Mouse (Mus musculus) left cerebral cortex, postnatal 10 days (tissue): ENCODE measurements at regions not wholly inside any gene's neighbourhood (a gene's known extent, or its start where the extent isn't known, plus 50 kb on each side); places are given as distances from the start of the nearest gene placed in this dataset.
A peak's percentile ranks its signal among the peaks of the same experiment; 100 is the strongest.
"Not testable (repeated sequence)": the region's sequence is repeated elsewhere in the genome, so short reads cannot be mapped to it uniquely, and the experiment has no call there.

Source experiments
- DNase-seq, 2 experiments: peaks; one replicate each; pipeline ENCODE4 v3.0.0; 2021 to 2022; ENCODE audit warnings: low spot score in 2 of 2, mixed read lengths in 1 of 2; ENCODE audit errors: extremely low spot score in 1 of 2
- intact Hi-C: fragments of 180-260 bp; cut with DNase I; formaldehyde crosslinking; loops from one replicate; pipeline ENCODE4 v1.15.1; 2025

- intact Hi-C loops = no loop called here
- no peak for DNase-seq
Measured at GRCm38 (mm10) chr4:153187959-153188503, 294.6 kb downstream of the Ajap1 start.

GRCm38 (mm10) chr4:153177496-153177895, 305.1 kb downstream of the Ajap1 start:
- no peak for DNase-seq
- intact Hi-C loops = loop anchor here (5.0 kb wide), 1 partner anchor 305 kb away; the partner anchor contains the start of gene Ajap1

DNA sequence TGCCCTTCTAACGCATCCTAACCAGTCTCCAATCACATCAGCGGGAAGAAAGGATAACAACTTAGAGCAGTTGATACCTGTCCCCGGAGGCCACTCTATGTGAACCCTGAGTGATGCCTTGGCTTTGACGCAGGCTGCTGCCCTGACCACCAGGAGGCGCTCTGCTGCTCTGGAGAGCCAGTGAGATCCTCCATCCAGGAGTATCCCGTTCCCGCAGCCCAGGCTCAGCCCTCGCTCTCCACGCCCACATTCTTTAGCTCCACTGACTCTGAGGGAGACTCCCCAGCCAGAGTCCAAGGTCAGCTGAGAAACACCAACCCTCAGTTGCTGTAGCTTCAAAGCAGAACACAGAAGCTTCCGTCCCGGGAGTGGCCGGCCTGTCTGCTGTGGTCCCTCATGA, 307.0 kb downstream of the Ajap1 start:
- intact Hi-C loops = loop anchor here (5.0 kb wide), 1 partner anchor 307 kb away; the partner anchor contains the start of gene Ajap1
- DNase-seq = peak in 1 of 2 experiments; percentile 78

DNA sequence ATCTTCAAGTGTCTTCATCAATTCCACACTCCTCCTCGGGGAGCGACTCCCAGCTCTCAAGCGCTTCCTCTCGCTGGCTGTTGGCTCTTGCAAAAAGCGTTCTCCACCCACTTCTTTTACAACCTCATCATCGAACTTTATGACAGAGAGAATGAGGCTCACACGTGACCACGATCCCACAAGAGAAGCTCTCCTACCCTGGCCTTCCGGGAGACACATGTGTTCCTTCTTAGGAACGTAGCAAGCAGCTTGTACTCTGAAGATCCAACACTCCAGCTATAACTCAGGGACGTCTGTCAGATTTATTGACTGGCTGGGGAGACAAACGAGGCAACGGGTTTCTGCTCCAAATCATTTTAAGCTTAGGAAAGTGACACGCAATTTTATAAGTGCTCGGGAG, 307.5 kb downstream of the Ajap1 start:
- no peak for DNase-seq
- intact Hi-C loops = loop anchor here (5.0 kb wide), 1 partner anchor 307 kb away; the partner anchor contains the start of gene Ajap1

DNA sequence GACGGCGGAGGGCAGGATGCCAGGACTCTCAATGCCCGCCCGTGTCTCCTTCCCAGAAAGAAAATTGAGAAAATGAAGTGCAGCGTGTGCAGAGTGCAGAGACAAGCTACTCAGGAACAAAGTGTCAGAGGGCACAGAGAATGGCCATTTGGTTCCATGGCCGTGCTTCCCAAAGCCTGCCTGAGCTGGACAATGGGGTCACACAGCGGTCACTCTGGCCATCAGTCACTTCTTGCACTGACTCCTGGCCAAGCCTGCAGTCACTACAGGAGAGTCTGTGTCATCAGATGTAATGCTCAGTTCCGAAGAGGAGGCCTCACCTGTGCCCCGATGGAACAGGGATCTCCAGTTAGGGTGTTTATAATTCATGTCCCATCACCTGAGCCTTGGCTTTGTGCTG, 312.6 kb downstream of the Ajap1 start:
- DNase-seq = no peak
- intact Hi-C loops = no loop called here

GRCm38 (mm10) chr4:153164810-153165209, 317.8 kb downstream of the Ajap1 start:
- intact Hi-C loops = no loop called here
- DNase-seq = no peak

DNA sequence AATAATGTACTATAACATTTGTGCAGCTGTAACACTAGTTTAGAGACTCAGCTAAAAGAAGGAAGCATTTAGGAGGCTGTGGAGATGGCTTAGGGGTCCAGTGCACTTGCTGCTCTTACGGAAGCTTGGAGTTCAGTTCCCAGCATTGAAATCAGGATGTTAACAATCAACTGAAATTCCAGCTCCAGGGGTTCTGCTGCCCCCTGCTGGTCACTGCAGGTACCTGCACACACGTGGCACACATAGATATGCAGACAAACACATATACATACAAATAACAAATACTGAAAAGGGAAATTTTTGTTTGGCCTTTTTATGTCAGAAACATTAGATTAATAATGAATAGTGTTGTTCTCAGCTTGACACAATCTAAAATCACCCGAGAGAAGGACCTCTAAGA, 322.5 kb downstream of the Ajap1 start:
- no peak for DNase-seq
- intact Hi-C loops = no loop called here

DNA sequence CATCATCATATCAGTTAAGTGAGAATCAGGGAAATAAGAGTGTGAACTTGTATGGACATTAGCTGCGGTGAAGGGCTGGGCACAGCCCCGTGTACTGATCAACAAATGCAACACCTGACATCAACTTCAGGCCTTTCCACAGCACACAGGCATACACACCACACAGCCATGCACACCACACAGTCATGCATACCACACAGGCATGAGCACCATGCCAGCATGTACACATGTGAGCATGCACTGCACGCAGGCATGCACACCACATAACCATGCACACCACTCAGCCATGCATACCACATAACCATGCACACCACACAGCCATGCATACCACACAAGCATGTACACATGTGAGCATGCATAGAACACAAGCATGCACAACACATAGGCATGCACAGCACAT, 325.0 kb downstream of the Ajap1 start:
- intact Hi-C loops = no loop called here
- no peak for DNase-seq

DNA sequence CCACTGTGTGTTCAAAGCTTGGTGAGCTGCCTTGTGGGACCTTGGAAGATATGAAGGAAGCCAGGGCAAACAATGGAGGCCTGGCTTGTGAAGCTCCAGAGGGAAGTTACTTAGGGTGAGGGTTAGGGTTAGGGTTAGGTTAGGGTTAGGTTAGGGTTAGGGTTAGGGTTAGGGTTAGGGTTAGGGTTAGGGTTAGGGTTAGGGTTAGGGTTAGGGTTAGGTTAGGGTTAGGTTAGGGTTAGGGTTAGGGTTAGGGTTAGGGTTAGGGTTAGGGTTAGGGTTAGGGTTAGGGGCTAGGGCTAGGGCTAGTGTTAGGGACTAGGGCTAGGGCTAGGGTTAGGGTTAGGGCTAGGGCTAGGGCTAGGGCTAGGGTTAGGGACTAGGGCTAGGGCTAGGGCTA, 329.7 kb downstream of the Ajap1 start:
- intact Hi-C loops, DNase-seq: not testable (repeated sequence)

DNA sequence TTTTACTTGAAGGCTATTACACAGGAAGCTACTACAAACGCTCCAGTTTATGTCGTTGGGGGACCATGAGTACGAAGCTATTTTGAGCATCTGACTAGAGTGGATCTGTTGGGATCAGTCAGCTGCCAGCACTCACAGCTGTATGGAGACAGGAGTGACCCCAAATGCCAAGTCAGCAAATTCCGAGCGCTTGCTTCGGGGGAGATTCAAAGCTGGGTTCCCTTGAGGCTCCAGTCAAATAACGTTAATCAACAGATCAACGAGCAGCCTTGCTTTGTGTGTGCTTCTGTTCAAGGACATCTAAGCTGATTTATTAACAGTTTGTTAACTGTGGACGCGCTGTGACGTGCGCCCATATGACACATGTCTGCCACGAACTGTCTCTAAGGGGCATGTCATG, 349.5 kb downstream of the Ajap1 start:
- intact Hi-C loops = no loop called here
- DNase-seq = no peak

DNA sequence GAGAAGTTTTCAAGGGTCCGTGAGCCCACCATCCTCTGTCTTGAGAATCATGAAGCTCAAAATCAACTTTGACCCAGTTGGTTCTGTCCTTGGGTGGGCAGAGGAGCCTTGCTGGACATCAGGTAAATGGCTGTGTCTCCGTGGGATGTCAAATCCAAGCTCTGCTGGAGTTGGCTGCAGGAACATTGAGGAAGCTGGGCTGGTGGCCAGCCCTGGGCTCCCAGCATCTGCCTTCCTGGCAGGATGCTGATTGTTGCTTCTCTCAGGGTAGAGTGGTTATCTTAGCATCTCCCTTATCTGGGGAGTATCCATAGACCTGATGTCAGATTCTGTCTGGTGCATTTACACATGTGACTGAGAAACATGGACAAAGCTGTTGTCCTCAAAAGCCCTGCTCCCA, 353.3 kb downstream of the Ajap1 start:
- intact Hi-C loops = no loop called here
- peak; percentile 27 to 46 for DNase-seq

- intact Hi-C loops = no loop called here
Measured at GRCm38 (mm10) chr4:153128162-153128561, 354.4 kb downstream of the Ajap1 start.

DNA sequence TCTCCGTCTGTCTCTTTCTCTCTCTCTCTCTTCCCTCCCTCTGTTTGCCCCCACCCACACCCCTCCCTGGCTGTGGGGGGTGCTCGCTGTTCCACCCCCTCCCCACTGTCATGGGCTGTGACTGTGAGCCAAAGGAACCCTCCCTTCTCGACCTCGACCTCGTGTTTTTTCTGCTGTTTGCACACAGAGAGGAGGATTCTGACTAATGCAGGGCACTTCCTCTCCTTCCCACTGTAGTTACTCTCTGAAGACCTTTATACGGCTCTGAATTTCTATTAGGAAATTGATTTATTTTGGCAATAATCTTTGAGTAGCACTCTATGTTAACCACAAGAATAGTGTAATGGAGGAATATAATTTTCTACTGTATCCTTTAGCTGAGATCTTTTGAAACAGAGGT, 362.1 kb downstream of the Ajap1 start:
- intact Hi-C loops = no loop called here
- no peak for DNase-seq

More at GRCm38 (mm10) chr4:153128162-153128561, 354.4 kb downstream of the Ajap1 start:
- no peak for DNase-seq

DNA sequence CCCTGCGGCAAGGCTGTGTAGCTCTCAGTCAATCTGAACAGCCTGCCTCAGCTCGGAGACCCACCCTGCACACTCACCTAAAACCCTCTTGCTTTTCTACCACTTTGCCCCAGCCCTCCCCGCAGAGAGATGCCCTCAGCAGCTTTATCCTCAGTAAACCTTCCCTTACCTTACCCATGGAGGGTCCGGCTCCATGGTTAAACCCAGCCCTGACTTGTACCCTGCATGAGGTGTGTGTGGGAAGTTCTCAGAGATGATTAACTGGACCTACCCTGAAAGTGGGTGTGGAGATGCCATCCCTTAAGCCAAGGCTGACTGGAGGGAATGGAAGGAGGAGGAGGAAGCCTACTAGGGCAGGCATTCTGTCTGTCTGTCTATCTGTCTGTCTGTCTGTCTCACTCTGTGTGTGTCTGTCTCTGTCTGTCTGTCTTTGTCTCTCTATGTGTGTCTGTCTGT, 362.9 kb downstream of the Ajap1 start:
- DNase-seq = no peak
- intact Hi-C loops = no loop called here

GRCm38 (mm10) chr4:153118824-153119646, 363.6 kb downstream of the Ajap1 start:
- intact Hi-C loops = no loop called here
- no peak for DNase-seq

- intact Hi-C loops = no loop called here
- no peak for DNase-seq
Measured at GRCm38 (mm10) chr4:153114998-153115397, 367.6 kb downstream of the Ajap1 start.

- intact Hi-C loops = no loop called here
- DNase-seq = no peak
Measured at GRCm38 (mm10) chr4:153113577-153113976, 369.0 kb downstream of the Ajap1 start.

- DNase-seq = peak; percentile 8 to 41
- intact Hi-C loops = no loop called here
Measured at GRCm38 (mm10) chr4:153110291-153110746, 372.3 kb downstream of the Ajap1 start.

DNA sequence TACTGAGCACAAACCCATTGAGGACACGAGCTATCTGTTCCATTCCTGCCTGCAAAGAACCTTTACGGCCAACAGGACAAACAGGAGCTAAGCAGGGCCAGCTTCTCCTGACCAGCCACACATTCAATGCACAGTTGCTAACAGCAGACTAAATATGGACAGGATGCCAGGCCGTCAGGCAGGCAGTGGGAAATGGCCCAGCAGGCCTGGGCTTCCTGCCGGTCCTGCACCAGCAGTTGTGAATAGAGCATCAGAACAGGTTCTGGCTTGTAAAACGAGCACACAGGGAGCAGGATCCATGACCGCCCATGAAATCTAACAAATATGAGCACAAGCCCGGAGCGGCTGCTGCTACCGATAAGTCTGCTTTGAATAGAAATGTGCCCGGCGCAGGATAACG, 384.0 kb downstream of the Ajap1 start:
- peak in 1 of 2 experiments; percentile 37 for DNase-seq
- intact Hi-C loops = no loop called here

DNA sequence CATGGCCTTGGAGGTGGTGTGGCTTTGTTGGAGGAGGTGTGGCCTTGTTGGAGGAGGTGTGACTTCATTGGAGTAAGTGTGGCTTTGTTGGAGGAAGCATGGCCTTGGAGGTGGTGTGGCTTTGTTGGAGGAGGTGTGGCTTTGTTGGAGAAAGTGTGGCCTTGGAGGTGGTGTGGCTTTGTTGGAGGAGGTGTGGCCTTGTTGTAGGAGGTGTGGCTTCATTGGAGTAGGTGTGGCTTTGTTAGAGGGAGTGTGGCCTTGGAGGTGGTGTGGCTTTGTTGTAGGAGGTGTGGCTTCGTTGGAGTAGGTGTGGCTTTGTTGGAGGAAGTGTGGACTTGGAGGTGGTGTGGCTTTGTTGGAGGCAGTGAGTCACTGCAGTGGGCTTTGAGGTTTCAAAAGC, 385.0 kb downstream of the Ajap1 start:
- no peak for DNase-seq
- intact Hi-C loops = no loop called here
